Mouse (Mus musculus) E14TG2a.4 (cell line): ENCODE measurements around the gene Acacb.

Source experiments
- CTCF ChIP-seq: conservative IDR thresholded peaks from 2 replicates; pipeline ENCODE4 v1.5.1; 2014; ENCODE audit warnings: low read length
- NANOG ChIP-seq: IDR thresholded peaks from 2 replicates; pipeline ENCODE4 v1.6.1; 2014; ENCODE audit warnings: borderline replicate concordance, low read length, mixed read lengths
- POU5F1 ChIP-seq: IDR thresholded peaks from 2 replicates; pipeline ENCODE4 v1.6.1; 2014; ENCODE audit warnings: low read length, borderline replicate concordance

GRCm38 (mm10) chr5:114161424-114161823 is 15.1 kb downstream of the Acacb start:
- no peak for TF ChIP-seq NANOG
- TF ChIP-seq CTCF: no peak
- no peak for TF ChIP-seq POU5F1
